Mouse (Mus musculus) lung, postnatal 36 days (tissue): Measurements from ENCODE around the gene Tigd3.
A peak's percentile ranks its signal among the peaks of the same experiment; 100 is the strongest.
"Not testable (repeated sequence)": the region's sequence is repeated elsewhere in the genome, so short reads cannot be mapped to it uniquely, and the experiment has no call there.

Experiments used
- DNase-seq: peaks from one replicate; pipeline ENCODE4 v3.0.0; 2022; ENCODE audit warnings: mixed read lengths

Tigd3 gene

GRCm38 (mm10) chr19:5921715-5922114 lies 27.8 kb upstream of the Tigd3 start:
- DNase-seq, result peak; percentile 51

- no peak for DNase-seq
Measured at GRCm38 (mm10) chr19:5913007-5913719, 19.2 kb upstream of the Tigd3 start, which contains the start of gene Dpf2. Dpf2 (minus strand) TSS chr19:5913010.

GRCm38 (mm10) chr19:5912103-5913006 lies 18.4 kb upstream of the Tigd3 start:
- peak; percentile 100 for DNase-seq

- peak; percentile 34 for DNase-seq
Measured at GRCm38 (mm10) chr19:5911430-5912102, 17.6 kb upstream of the Tigd3 start.

GRCm38 (mm10) chr19:5910221-5910620 lies 16.3 kb upstream of the Tigd3 start:
- DNase-seq, result peak; percentile 30

GRCm38 (mm10) chr19:5907275-5907674 lies 13.3 kb upstream of the Tigd3 start:
- no peak for DNase-seq

- no peak for DNase-seq
Measured at GRCm38 (mm10) chr19:5893282-5894001, 507 bp downstream of the Tigd3 start.

GRCm38 (mm10) chr19:5892735-5893134 lies 1.2 kb downstream of the Tigd3 start:
- DNase-seq, result no peak

GRCm38 (mm10) chr19:5892262-5892661 lies 1.7 kb downstream of the Tigd3 start:
- no peak for DNase-seq

- no peak for DNase-seq
Measured at GRCm38 (mm10) chr19:5891521-5892258, 2.3 kb downstream of the Tigd3 start.

- no peak for DNase-seq
Measured at GRCm38 (mm10) chr19:5889211-5889610, 4.7 kb downstream of the Tigd3 start.

- no peak for DNase-seq
Measured at GRCm38 (mm10) chr19:5887234-5887815, 6.6 kb downstream of the Tigd3 start.

GRCm38 (mm10) chr19:5885838-5886237 lies 8.1 kb downstream of the Tigd3 start:
- DNase-seq, result peak; percentile 61

GRCm38 (mm10) chr19:5883935-5884334 lies 10.0 kb downstream of the Tigd3 start:
- DNase-seq, result no peak

GRCm38 (mm10) chr19:5882079-5882478 lies 11.9 kb downstream of the Tigd3 start:
- DNase-seq, result not testable (repeated sequence)

- no peak for DNase-seq
Measured at GRCm38 (mm10) chr19:5881155-5881554, 12.8 kb downstream of the Tigd3 start.

GRCm38 (mm10) chr19:5879735-5880134 lies 14.2 kb downstream of the Tigd3 start:
- no peak for DNase-seq

GRCm38 (mm10) chr19:5878916-5879315 lies 15.0 kb downstream of the Tigd3 start:
- no peak for DNase-seq

GRCm38 (mm10) chr19:5878362-5878722 lies 15.6 kb downstream of the Tigd3 start:
- peak; percentile 79 for DNase-seq

GRCm38 (mm10) chr19:5877618-5878361 lies 16.2 kb downstream of the Tigd3 start, which contains the start of gene Slc25a45:
Slc25a45 (plus strand) TSS chr19:5877808.
- DNase-seq, result peak; percentile 88
